Mouse (Mus musculus) T-helper 2 cell (primary cell): ENCODE data around the gene Tex264.
"Not testable (repeated sequence)": the region's sequence is repeated elsewhere in the genome, so short reads cannot be mapped to it uniquely, and the experiment has no call there.

Experiments
- in situ Hi-C: fragments of 300-600 bp; cut with MboI, MseI; formaldehyde crosslinking; loops from one replicate; pipeline ENCODE4 v1.15.1; 2025; ENCODE audit warnings: high pct_unique_total_duplicates

Gene Tex264

DNA sequence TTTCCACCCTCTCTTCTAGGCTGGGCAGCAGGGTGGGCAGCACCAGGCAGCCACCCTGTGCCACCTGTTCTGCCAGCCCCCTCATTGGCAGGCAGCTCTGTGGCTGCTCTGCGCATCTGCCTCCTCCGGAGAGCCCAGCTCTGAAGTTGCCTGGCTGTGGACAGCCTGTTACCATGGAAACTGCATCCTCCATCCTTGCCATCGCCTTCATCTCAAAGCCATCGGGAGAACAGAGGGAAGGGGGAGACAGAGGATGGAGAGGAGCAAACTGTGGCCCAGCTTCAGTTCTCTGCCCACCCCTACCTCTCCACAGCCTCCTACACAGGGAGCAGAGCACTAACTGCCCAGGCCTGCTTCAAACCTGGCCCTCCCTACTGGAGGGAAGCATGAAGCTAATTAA lies 21.3 kb downstream of the Tex264 start:
- in situ Hi-C loops: no loop called here

GRCm38 (mm10) chr9:106663200-106663599 lies 22.5 kb downstream of the Tex264 start:
- in situ Hi-C loops: no loop called here

- in situ Hi-C loops: no loop called here
Observed at GRCm38 (mm10) chr9:106659935-106660334, 25.8 kb downstream of the Tex264 start.

DNA sequence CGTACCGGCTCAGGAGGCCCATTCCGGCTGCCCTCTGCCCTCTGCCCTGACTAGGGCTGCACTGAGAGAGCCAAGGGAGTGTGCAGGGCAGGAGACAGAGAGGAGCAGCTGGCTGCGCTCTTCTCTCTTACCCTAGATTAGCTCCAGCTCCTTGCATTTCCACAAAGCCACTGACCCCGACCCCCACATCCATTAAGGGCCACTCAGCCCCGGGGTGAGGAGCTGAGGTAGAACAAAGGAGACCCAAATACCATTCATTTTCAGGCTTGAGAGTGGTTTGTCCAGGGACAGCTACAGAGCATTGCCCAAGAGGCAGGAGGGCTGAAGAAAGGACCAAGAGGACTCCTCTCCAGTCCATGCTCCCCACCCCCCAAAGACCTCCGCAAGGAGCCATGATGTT lies 26.3 kb downstream of the Tex264 start:
- in situ Hi-C loops: no loop called here

DNA sequence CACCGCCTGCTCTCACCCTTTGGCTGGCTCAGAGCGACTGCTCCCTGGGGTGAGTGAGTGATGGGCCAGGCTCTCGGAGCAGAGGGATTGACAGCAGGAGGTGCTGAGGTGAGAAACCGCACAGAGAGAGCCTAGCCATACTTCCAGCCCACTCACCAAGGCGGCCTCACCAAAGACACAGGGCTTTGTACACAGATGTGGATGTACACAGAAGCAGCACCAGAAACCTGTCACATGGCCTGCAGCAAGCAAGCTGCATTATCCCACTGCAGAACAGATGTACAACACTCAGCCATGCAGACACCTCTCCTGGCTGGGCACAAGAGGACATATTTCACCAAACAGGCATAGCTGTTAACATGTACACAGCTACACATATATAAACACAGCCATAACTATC lies 28.1 kb downstream of the Tex264 start:
- in situ Hi-C loops: no loop called here

DNA sequence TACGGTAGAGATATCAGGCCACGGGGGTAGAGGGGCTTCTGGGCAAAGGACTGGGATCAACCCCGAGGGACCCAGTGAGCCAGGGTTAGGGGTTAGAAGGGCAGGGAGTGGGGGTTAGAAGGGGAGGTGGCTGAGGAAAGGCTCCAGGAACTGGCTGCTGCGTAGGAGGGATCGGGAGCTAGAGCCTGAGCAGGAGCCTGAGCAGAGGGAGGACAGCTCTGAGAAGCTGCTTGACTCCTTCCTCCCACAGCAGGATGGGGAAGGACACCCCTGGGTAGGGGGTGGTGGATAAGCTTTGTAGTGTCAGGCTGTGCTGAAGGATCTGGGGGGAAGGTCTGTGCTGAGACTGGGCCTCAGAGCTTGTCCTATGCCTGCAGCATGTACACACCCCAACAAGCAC lies 28.9 kb downstream of the Tex264 start:
- in situ Hi-C loops: no loop called here

- in situ Hi-C loops: no loop called here
Observed at GRCm38 (mm10) chr9:106655884-106656720, 29.6 kb downstream of the Tex264 start, which contains the start of gene Grm2. Grm2 (minus strand) TSS chr9:106656082.

- in situ Hi-C loops: loop anchor here (5.0 kb wide), 2 partner anchors 55 to 130 kb away; no protein-coding TSS in a partner anchor
Observed at GRCm38 (mm10) chr9:106652720-106653119, 33.0 kb downstream of the Tex264 start.

GRCm38 (mm10) chr9:106647226-106647625 lies 38.5 kb downstream of the Tex264 start:
- in situ Hi-C loops: no loop called here

- in situ Hi-C loops: no loop called here
Observed at GRCm38 (mm10) chr9:106645684-106646271, 39.9 kb downstream of the Tex264 start.

GRCm38 (mm10) chr9:106643787-106644186 lies 41.9 kb downstream of the Tex264 start:
- in situ Hi-C loops: no loop called here

DNA sequence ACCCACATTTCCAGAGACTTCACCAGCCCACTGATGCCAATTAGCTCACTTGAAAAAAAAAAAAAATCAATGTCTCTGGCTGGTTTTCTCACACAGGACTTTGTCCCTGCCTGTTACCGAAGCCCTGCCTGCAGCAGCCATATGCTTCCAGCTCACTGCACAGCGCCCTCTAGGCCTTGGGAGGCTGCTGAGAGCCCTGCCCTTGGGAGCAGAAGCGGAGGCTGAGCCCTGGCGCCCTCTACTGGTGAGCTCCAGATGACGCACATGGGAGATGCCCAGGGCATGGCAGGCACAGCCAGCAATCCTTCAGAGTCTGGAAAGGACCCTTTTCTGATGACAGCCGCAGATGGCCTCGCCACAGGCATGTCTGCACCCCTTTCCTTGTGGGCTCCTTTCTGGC lies 42.6 kb downstream of the Tex264 start:
- in situ Hi-C loops: no loop called here

DNA sequence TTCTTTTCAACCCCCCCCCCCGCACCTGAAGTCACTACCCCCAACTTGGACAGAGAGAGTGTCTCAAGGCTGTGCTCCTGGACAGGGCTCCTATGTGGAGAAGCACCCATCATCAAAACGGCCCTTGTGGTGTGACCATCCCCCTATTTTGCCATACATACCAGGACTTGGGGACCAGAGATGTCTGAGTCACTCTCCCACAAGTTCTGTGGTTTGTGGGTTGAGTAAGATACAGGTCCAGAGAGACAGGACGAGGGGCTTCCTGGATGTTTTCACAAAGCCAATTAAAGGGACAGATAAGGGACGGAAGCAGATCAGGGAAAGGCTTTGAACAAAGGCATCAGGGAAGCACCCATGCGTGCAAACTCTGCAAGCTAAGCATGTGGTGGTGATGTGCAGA lies 44.4 kb downstream of the Tex264 start:
- in situ Hi-C loops: no loop called here

GRCm38 (mm10) chr9:106638154-106638553 lies 47.6 kb downstream of the Tex264 start:
- in situ Hi-C loops: no loop called here

- in situ Hi-C loops: no loop called here
Observed at GRCm38 (mm10) chr9:106632185-106632584, 53.5 kb downstream of the Tex264 start.

- in situ Hi-C loops: not testable (repeated sequence)
Observed at GRCm38 (mm10) chr9:106627796-106628195, 57.9 kb downstream of the Tex264 start.

DNA sequence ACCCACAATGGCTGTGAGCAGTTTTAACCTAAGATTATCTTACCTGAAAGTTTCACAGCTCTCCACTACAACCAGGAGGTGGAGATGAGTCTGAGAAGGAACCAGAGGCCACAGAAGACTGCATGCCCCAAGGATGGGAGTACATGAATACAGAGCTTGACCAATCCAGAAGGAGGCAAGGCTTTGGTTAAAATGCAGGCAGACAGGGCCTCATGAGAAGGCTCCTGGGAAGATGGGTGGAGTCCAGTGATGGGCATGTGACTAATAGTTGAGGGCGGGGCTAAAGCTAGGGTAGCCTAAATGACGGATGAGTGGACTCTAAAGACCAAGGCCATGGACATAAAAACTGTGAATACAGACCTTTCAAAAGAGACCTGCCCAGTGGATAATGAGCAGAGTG lies 59.4 kb downstream of the Tex264 start, which contains the start of gene Iqcf6:
Gene Iqcf6, plus strand, starts transcription at position 301 of the 400 bp plus-strand sequence.
- in situ Hi-C loops: no loop called here

- in situ Hi-C loops: no loop called here
Observed at GRCm38 (mm10) chr9:106617496-106617895, 68.2 kb downstream of the Tex264 start.

- in situ Hi-C loops: no loop called here
Observed at GRCm38 (mm10) chr9:106616306-106616705, 69.4 kb downstream of the Tex264 start.

DNA sequence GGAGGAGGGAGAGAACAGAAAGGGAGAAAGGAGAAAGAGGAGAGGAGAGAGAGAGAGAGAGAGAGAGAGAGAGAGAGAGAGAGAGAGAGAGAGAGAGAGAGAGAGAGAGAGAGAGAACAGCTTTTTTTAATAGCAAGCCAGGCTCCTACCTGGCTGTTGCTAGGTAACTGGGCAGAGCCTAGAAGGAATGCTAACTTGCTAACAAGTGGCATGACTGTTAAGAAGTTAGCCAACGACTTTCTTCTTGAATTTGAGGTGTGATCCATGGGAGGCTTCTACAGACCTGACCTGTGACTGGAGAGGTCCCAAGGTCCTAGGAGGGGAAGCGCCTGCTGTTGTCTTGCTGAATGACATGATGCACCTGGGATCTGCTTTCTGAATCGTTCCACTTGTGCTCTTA lies 71.1 kb downstream of the Tex264 start:
- in situ Hi-C loops: no loop called here

DNA sequence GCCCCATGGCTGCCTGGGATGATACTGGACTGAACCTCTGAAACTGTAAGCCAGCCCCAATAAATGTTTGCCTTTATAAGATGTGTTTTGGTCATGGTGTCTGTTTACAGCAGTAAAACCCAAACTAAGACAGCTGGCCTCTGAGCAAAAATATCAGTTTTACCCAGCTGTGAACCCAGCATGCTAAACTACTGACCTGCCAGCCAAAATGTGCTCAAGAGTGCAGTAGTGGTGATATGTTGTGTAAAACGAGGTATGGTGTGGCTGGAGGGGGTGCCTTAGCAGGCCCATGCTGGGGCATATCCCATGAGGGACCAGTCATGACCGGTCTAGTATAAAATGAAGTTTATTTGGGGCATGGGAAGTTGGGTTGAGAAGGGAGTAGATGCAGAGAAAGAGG lies 71.8 kb downstream of the Tex264 start:
- in situ Hi-C loops: no loop called here

DNA sequence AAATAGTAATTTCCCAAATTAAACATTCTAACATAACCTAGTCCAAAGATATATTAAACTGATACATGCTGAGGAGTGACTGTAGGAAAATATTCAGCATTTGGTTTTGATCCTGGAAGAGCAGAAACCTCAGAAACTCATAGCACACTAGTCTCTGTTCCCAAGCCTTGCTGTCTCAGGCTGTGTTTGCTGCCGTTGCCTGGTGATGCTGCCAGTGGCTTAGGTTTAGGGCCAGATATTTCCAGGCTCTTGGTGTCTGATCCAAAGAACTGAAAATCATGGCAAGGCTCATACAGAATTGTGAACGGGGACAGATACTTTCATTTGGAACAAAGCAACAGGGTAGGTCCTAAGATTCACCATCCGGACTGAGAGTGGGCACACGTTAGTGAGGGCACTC lies 75.0 kb downstream of the Tex264 start:
- in situ Hi-C loops: no loop called here
